Mouse (Mus musculus) embryonic fibroblast, embryonic 13.5 days (primary cell): Measurements from ENCODE around the gene Madd.

Experiments used
- CTCF ChIP-seq: IDR thresholded peaks from 2 replicates; pipeline ENCODE4 v1.5.1; 2011; ENCODE audit warnings: mild to moderate bottlenecking, control low read depth, low read length, moderate library complexity, borderline replicate concordance; ENCODE audit not compliant: insufficient read depth
- POLR2A ChIP-seq: IDR thresholded peaks from 2 replicates; pipeline ENCODE4 v1.6.1; 2011; ENCODE audit warnings: low read depth, mild to moderate bottlenecking, control low read depth, low read length, moderate library complexity

DNA sequence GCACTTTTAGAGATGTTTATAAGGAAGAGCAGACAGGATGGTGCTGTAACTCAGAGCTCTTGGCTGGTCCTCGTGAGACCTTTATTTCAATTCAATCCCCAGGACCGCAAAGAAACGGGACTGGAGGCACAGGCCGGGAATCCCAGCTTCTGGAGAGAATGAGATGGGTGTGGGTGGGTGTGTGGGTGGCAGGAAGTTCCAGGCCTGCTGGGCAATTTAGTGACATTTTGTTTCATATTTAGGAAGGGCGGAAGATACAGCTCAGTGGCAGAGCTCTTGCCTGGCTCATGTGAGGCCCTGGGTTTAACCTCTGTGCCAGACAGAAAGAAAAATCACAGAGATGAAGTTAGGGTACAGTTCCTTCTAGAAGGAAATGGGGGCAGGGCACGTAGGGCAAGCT, 93.4 kb downstream of the Madd start:
- TF ChIP-seq CTCF (no peak), POLR2A (no peak)
